Mouse (Mus musculus): ENCODE results near the gene Tsks.

DNA sequence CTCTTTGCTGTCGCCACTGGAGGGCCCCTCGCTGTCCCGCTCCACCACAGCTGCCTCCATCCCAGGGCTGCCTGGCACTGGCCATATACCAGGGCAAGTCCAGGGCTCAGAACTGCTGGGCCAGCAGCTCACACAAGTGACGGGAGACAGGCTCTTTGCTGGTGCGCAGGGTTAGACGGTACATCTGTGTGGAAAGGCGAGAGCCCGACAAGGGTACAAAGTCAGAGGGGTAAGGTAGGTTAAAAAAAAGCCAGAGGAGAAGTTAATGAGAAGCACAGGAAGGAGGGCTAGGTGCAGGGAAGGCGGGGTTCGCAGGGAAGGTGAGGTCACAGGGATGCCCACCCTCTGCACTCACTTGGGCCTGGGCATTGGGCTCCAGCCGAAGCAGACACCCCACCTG lies 42.4 kb upstream of the Tsks start:
- TF ChIP-seq CTCF (IDR thresholded peaks at IDR 0.05; ENCODE audit: insufficient read depth, low read depth, low read length), result no peak
- no peak for TF ChIP-seq POLR2A (IDR thresholded peaks at IDR 0.05; ENCODE audit: insufficient read depth, low read depth, low read length)
